Mouse (Mus musculus) embryonic fibroblast, embryonic 13.5 days (primary cell): ENCODE measurements around the gene Scg3.

Experiments
- CTCF ChIP-seq: IDR thresholded peaks from 2 replicates; pipeline ENCODE4 v1.5.1; 2011; ENCODE audit warnings: mild to moderate bottlenecking, control low read depth, low read length, moderate library complexity, borderline replicate concordance; ENCODE audit not compliant: insufficient read depth
- POLR2A ChIP-seq: IDR thresholded peaks from 2 replicates; pipeline ENCODE4 v1.6.1; 2011; ENCODE audit warnings: low read depth, mild to moderate bottlenecking, control low read depth, low read length, moderate library complexity

DNA sequence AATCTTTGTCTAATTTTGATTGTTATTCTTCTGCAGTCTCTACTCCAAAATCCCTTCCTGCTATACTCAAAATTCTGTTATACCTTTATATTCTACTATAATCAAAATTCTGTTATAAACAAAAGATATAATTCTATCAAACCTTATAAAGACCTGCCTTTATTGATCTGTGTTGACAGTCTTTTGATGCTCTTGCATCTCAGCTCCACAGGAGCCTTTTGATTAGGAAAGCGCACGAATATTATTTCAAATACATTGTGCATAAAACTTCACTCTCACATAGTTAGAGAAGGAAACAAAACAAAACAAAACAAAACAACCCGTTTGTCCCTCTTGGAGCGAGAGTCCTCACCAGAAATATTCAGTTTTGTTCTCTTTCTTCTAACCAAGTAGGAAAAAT is 436 bp upstream of the Scg3 start:
- TF ChIP-seq POLR2A, result no peak
- TF ChIP-seq CTCF, result no peak
